Mouse (Mus musculus): ENCODE measurements around the gene Olfr1311. TPM values are rescaled to one million over a fixed set of nuclear protein-coding genes. Genes with fewer than 3 reads are reported as not detected.

Gene Olfr1311
- not detected for polyA plus RNA-seq (2014; fragmentation: Illumina TruSeq; extraction: RNeasy Lipid Tissue Mini Kit (QIAGEN cat#74804); ENCODE audit: low read depth, low replicate concordance)

DNA sequence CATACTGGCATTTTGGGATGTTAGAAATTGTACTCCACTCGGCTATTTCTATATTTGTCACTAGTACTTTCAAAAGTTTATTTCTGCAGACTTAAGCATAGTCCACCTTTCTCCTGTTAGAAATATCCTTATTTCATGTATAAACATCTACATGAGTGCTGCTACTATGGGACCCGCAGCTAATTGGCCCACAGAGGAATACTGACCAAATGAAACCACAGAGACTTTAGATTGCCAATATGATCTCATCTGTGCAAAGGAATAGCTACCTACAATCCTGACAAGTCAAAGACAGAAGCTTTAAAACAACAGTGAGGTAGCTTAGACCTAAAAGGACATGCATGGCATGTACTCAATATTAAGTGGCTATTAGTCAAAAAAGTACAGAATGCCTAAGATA lies at the start of gene Olfr1311:
Olfr1311 (minus strand) TSS at position 101 of the 400 bp plus-strand sequence.

GRCm38 (mm10) chr2:112050138-112050537 lies 25.9 kb upstream of the Olfr1311 start, which contains the start of gene Olfr1312:
Gene Olfr1312, minus strand, starts transcription at chr2:112050238.

GRCm38 (mm10) chr2:112012608-112013007 lies 11.6 kb downstream of the Olfr1311 start, which contains the start of gene Olfr1310:
Gene Olfr1310, minus strand, starts transcription at chr2:112012708.

DNA sequence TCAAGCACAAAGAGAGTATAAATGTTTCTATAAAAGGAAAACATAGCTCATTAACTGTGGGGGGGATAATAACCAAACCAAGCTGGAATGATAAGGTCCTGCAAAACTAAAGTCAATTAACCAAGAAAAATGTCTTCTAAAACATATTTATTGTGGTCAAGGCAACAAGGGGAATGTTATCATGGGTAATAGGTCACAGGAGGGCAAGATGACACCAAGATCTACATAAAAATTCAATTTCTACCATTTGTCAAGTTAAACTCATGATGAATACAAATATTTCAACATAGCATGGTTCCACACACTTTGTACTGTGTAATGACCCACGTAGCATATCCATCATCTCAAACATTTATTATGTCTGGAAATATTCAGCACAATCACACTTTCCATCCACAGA lies 34.0 kb downstream of the Olfr1311 start, which contains the start of gene Olfr1309:
Olfr1309 (minus strand) TSS at position 101 of the 400 bp plus-strand sequence.

Other genes starting within 250 kb of the Olfr1311 start
- gene Olfr1302, start 247.0 kb downstream of the Olfr1311 start, polyA plus RNA-seq (2014; fragmentation: Illumina TruSeq; extraction: RNeasy Lipid Tissue Mini Kit (QIAGEN cat#74804); ENCODE audit: low read depth, low replicate concordance), result not detected
- not detected for gene Olfr1303, start 204.1 kb downstream of the Olfr1311 start, polyA plus RNA-seq (2014; fragmentation: Illumina TruSeq; extraction: RNeasy Lipid Tissue Mini Kit (QIAGEN cat#74804); ENCODE audit: low read depth, low replicate concordance)
- not detected for gene Olfr1305, start 147.3 kb downstream of the Olfr1311 start, polyA plus RNA-seq (2014; fragmentation: Illumina TruSeq; extraction: RNeasy Lipid Tissue Mini Kit (QIAGEN cat#74804); ENCODE audit: low read depth, low replicate concordance)
- gene Olfr1306, start 108.1 kb downstream of the Olfr1311 start, polyA plus RNA-seq (2014; fragmentation: Illumina TruSeq; extraction: RNeasy Lipid Tissue Mini Kit (QIAGEN cat#74804); ENCODE audit: low read depth, low replicate concordance), result not detected
- not detected for gene Olfr1307, start 75.0 kb downstream of the Olfr1311 start, polyA plus RNA-seq (2014; fragmentation: Illumina TruSeq; extraction: RNeasy Lipid Tissue Mini Kit (QIAGEN cat#74804); ENCODE audit: low read depth, low replicate concordance)
- not detected for gene Olfr1308, start 59.5 kb downstream of the Olfr1311 start, polyA plus RNA-seq (2014; fragmentation: Illumina TruSeq; extraction: RNeasy Lipid Tissue Mini Kit (QIAGEN cat#74804); ENCODE audit: low read depth, low replicate concordance)
- not detected for gene Olfr1309, start 34.1 kb downstream of the Olfr1311 start, polyA plus RNA-seq (2014; fragmentation: Illumina TruSeq; extraction: RNeasy Lipid Tissue Mini Kit (QIAGEN cat#74804); ENCODE audit: low read depth, low replicate concordance)
- not detected for gene Olfr1310, start 11.7 kb downstream of the Olfr1311 start, polyA plus RNA-seq (2014; fragmentation: Illumina TruSeq; extraction: RNeasy Lipid Tissue Mini Kit (QIAGEN cat#74804); ENCODE audit: low read depth, low replicate concordance)
- not detected for gene Olfr1312, start 25.8 kb upstream of the Olfr1311 start, polyA plus RNA-seq (2014; fragmentation: Illumina TruSeq; extraction: RNeasy Lipid Tissue Mini Kit (QIAGEN cat#74804); ENCODE audit: low read depth, low replicate concordance)
- gene Olfr1313, start 53.4 kb upstream of the Olfr1311 start, polyA plus RNA-seq (2014; fragmentation: Illumina TruSeq; extraction: RNeasy Lipid Tissue Mini Kit (QIAGEN cat#74804); ENCODE audit: low read depth, low replicate concordance), result not detected
- gene Olfr1314, start 72.4 kb upstream of the Olfr1311 start, polyA plus RNA-seq (2014; fragmentation: Illumina TruSeq; extraction: RNeasy Lipid Tissue Mini Kit (QIAGEN cat#74804); ENCODE audit: low read depth, low replicate concordance), result not detected
- not detected for gene Olfr1315-ps1, start 91.0 kb upstream of the Olfr1311 start, polyA plus RNA-seq (2014; fragmentation: Illumina TruSeq; extraction: RNeasy Lipid Tissue Mini Kit (QIAGEN cat#74804); ENCODE audit: low read depth, low replicate concordance)
- not detected for gene Olfr1316, start 110.6 kb upstream of the Olfr1311 start, polyA plus RNA-seq (2014; fragmentation: Illumina TruSeq; extraction: RNeasy Lipid Tissue Mini Kit (QIAGEN cat#74804); ENCODE audit: low read depth, low replicate concordance)
- gene Olfr1317, start 115.9 kb upstream of the Olfr1311 start, polyA plus RNA-seq (2014; fragmentation: Illumina TruSeq; extraction: RNeasy Lipid Tissue Mini Kit (QIAGEN cat#74804); ENCODE audit: low read depth, low replicate concordance), result not detected
- gene Olfr1318, start 129.8 kb upstream of the Olfr1311 start, polyA plus RNA-seq (2014; fragmentation: Illumina TruSeq; extraction: RNeasy Lipid Tissue Mini Kit (QIAGEN cat#74804); ENCODE audit: low read depth, low replicate concordance), result not detected
- 1.2 TPM for gene Lpcat4, start 215.1 kb upstream of the Olfr1311 start, polyA plus RNA-seq (2014; fragmentation: Illumina TruSeq; extraction: RNeasy Lipid Tissue Mini Kit (QIAGEN cat#74804); ENCODE audit: low read depth, low replicate concordance)
- gene Nutm1, start 234.9 kb upstream of the Olfr1311 start, polyA plus RNA-seq (2014; fragmentation: Illumina TruSeq; extraction: RNeasy Lipid Tissue Mini Kit (QIAGEN cat#74804); ENCODE audit: low read depth, low replicate concordance), result not detected
- gene Nop10, start 237.5 kb upstream of the Olfr1311 start, polyA plus RNA-seq (2014; fragmentation: Illumina TruSeq; extraction: RNeasy Lipid Tissue Mini Kit (QIAGEN cat#74804); ENCODE audit: low read depth, low replicate concordance), result 15.6 TPM
- 139 TPM for gene Slc12a6, start 241.4 kb upstream of the Olfr1311 start, polyA plus RNA-seq (2014; fragmentation: Illumina TruSeq; extraction: RNeasy Lipid Tissue Mini Kit (QIAGEN cat#74804); ENCODE audit: low read depth, low replicate concordance)
- not detected for gene Gm21985, start 241.9 kb upstream of the Olfr1311 start, polyA plus RNA-seq (2014; fragmentation: Illumina TruSeq; extraction: RNeasy Lipid Tissue Mini Kit (QIAGEN cat#74804); ENCODE audit: low read depth, low replicate concordance)